Mouse (Mus musculus) midbrain, embryonic 16.5 days (tissue): ENCODE data around the gene Hes2. TPM values are rescaled to one million over a fixed set of nuclear protein-coding genes. Genes with fewer than 3 reads are reported as not detected.
A peak's percentile ranks its signal among the peaks of the same experiment; 100 is the strongest.

Experiments
- ATAC-seq: fragments of 200-750 bp; cut with Nextera tagmentation; 2 replicates; pipeline ENCODE4 v1.8.0; 2017; ENCODE audit warnings: moderate TSS enrichment
- H3K27ac ChIP-seq: fragments of 300-500 bp; sonication (generic); 2 replicates; pipeline ENCODE4 v1.5.1; 2014; ENCODE audit warnings: mild to moderate bottlenecking, low read length, mixed read lengths
- H3K27me3 ChIP-seq: fragments of 300-500 bp; sonication (generic); 2 replicates; pipeline ENCODE4 v1.6.1; 2014; ENCODE audit warnings: low read depth, low read length, mixed read lengths; ENCODE audit not compliant: control insufficient read depth, insufficient read depth
- H3K36me3 ChIP-seq: fragments of 300-500 bp; sonication (generic); 2 replicates; pipeline ENCODE4 v1.6.1; 2014; ENCODE audit warnings: mild to moderate bottlenecking, low read length, moderate library complexity, mixed read lengths; ENCODE audit not compliant: control insufficient read depth, insufficient read depth
- H3K4me1 ChIP-seq: fragments of 300-500 bp; sonication (generic); 2 replicates; pipeline ENCODE4 v1.6.1; 2014; ENCODE audit warnings: mild to moderate bottlenecking, low read length, mixed read lengths; ENCODE audit not compliant: control insufficient read depth, insufficient read depth
- H3K4me2 ChIP-seq: fragments of 300-500 bp; sonication (generic); 2 replicates; pipeline ENCODE4 v1.6.1; 2014; ENCODE audit warnings: mild to moderate bottlenecking, low read length, mixed read lengths
- H3K4me3 ChIP-seq: fragments of 300-500 bp; sonication (generic); 2 replicates; pipeline ENCODE4 v1.5.1; 2014; ENCODE audit warnings: low read depth, mild to moderate bottlenecking, low read length, moderate library complexity, mixed read lengths
- H3K9ac ChIP-seq: fragments of 300-500 bp; sonication (generic); 2 replicates; pipeline ENCODE4 v1.6.1; 2014; ENCODE audit warnings: low read depth, low read length, mixed read lengths
- H3K9me3 ChIP-seq: fragments of 300-500 bp; sonication (generic); replicated peaks from 2 replicates; pipeline ENCODE4 v1.6.1; 2014; ENCODE audit warnings: mild to moderate bottlenecking, low read length, mixed read lengths; ENCODE audit not compliant: control insufficient read depth, poor library complexity, severe bottlenecking
- WGBS: fragments of 180-500 bp; shearing (Covaris S2); extraction: QIAGEN DNeasy Blood & Tissue Kit; methylation state at CpG from one replicate; pipeline ENCODE4 v1.1.7; 2014; 5-methylcytosine and 5-hydroxymethylcytosine counted together
- polyA plus RNA-seq: library from polyadenylated mRNA; unstranded; fragments of >200 nt; fragmentation: Nextera tagmentation; extraction: Ambion mirVana; gene quantifications from 2 replicates; pipeline ENCODE4 v1.2.1, GENCODE M21; 2015

The Hes2 gene
- polyA plus RNA-seq, 1 experiment from 2014 or later, result not detected

GRCm38 (mm10) chr4:152194476-152195175 is 36.0 kb downstream of the Hes2 start:
- WGBS, result 94% methylated on average over 3 of the region's 3 CpGs

GRCm38 (mm10) chr4:152196276-152196675 is 37.6 kb downstream of the Hes2 start:
- no peaks in the 10 kb centered on the region for H3K27me3 ChIP-seq
- no peaks in the 10 kb centered on the region for H3K9me3 ChIP-seq
- H3K36me3 ChIP-seq, result no peaks in the 10 kb centered on the region
- no peak overlapping the region for H3K4me3 ChIP-seq
- WGBS, result 96% methylated on average over 8 of the region's 9 CpGs
- H3K9ac ChIP-seq, result no peak overlapping the region
- H3K27ac ChIP-seq, result no peak overlapping the region
- ATAC-seq, result no peak
- H3K4me2 ChIP-seq, result no peak overlapping the region
- peaks cover 4% of the 10 kb centered on the region; the same call in 1 of the 2 replicates for H3K4me1 ChIP-seq

More at GRCm38 (mm10) chr4:152194476-152195175, 36.0 kb downstream of the Hes2 start:
- Histone ChIP-seq H3K4me1 (peaks cover 11% of the 10 kb centered on the region; the same call in 1 of the 2 replicates), H3K9ac (no peak overlapping the region), H3K27me3 (no peaks in the 10 kb centered on the region), H3K36me3 (no peaks in the 10 kb centered on the region), H3K9me3 (no peaks in the 10 kb centered on the region), H3K27ac (no peak overlapping the region), H3K4me3 (no peak overlapping the region), H3K4me2 (no peak overlapping the region)
- ATAC-seq, result no peak

- ATAC-seq, result no peak
Observed at GRCm38 (mm10) chr4:152197545-152197944, 38.9 kb downstream of the Hes2 start.

GRCm38 (mm10) chr4:152199617-152200016 is 41.0 kb downstream of the Hes2 start:
- no peak overlapping the region for H3K9ac ChIP-seq
- ATAC-seq, result no peak
- no peak overlapping the region for H3K4me2 ChIP-seq
- H3K9me3 ChIP-seq, result no peaks in the 10 kb centered on the region
- no peaks in the 10 kb centered on the region for H3K36me3 ChIP-seq
- H3K4me3 ChIP-seq, result no peak overlapping the region
- H3K4me1 ChIP-seq, result peaks cover 9% of the 10 kb centered on the region; the same call in 1 of the 2 replicates
- no peaks in the 10 kb centered on the region for H3K27me3 ChIP-seq
- 82% methylated on average over 1 of the region's 1 CpGs for WGBS
- H3K27ac ChIP-seq, result no peak overlapping the region

More at GRCm38 (mm10) chr4:152197545-152197944, 38.9 kb downstream of the Hes2 start:
- Histone ChIP-seq H3K27ac (no peak overlapping the region), H3K9ac (no peak overlapping the region), H3K4me3 (no peak overlapping the region), H3K36me3 (no peaks in the 10 kb centered on the region), H3K27me3 (no peaks in the 10 kb centered on the region), H3K4me1 (peaks cover 7% of the 10 kb centered on the region; the same call in 1 of the 2 replicates), H3K9me3 (no peaks in the 10 kb centered on the region), H3K4me2 (no peak overlapping the region)
- WGBS, result 85% methylated on average over 5 of the region's 5 CpGs

- H3K27me3 ChIP-seq, result no peaks in the 10 kb centered on the region
- no peak overlapping the region for H3K9ac ChIP-seq
- H3K27ac ChIP-seq, result no peak overlapping the region
- WGBS, result 75% methylated on average over 6 of the region's 6 CpGs
- ATAC-seq, result no peak
- no peak overlapping the region for H3K4me2 ChIP-seq
- peaks cover 9% of the 10 kb centered on the region; the same call in 1 of the 2 replicates for H3K4me1 ChIP-seq
- H3K36me3 ChIP-seq, result no peaks in the 10 kb centered on the region
- no peaks in the 10 kb centered on the region for H3K9me3 ChIP-seq
- H3K4me3 ChIP-seq, result no peak overlapping the region
Observed at GRCm38 (mm10) chr4:152201492-152201891, 42.8 kb downstream of the Hes2 start.

GRCm38 (mm10) chr4:152202418-152202817 is 43.8 kb downstream of the Hes2 start:
- no peak overlapping the region for H3K4me2 ChIP-seq
- H3K27ac ChIP-seq, result peak overlapping the region; percentile 13; the same call in 1 of the 2 replicates
- 73% methylated on average over 1 of the region's 1 CpGs for WGBS
- no peaks in the 10 kb centered on the region for H3K36me3 ChIP-seq
- no peak for ATAC-seq
- no peak overlapping the region for H3K4me3 ChIP-seq
- peaks cover 9% of the 10 kb centered on the region; the same call in 1 of the 2 replicates for H3K4me1 ChIP-seq
- no peaks in the 10 kb centered on the region for H3K27me3 ChIP-seq
- no peak overlapping the region for H3K9ac ChIP-seq
- no peaks in the 10 kb centered on the region for H3K9me3 ChIP-seq

- Histone ChIP-seq H3K9ac (no peak overlapping the region), H3K4me2 (no peak overlapping the region), H3K9me3 (no peaks in the 10 kb centered on the region), H3K27me3 (no peaks in the 10 kb centered on the region), H3K4me1 (peaks cover 9% of the 10 kb centered on the region; the same call in 1 of the 2 replicates), H3K27ac (peak overlapping the region; percentile 13; the same call in 1 of the 2 replicates), H3K4me3 (no peak overlapping the region), H3K36me3 (no peaks in the 10 kb centered on the region)
- 94% methylated on average over 3 of the region's 3 CpGs for WGBS
- ATAC-seq, result peak; percentile 37
Observed at GRCm38 (mm10) chr4:152202905-152203304, 44.2 kb downstream of the Hes2 start.

GRCm38 (mm10) chr4:152204663-152205062 is 46.0 kb downstream of the Hes2 start:
- Histone ChIP-seq H3K4me2 (no peak overlapping the region), H3K27ac (no peak overlapping the region), H3K9ac (no peak overlapping the region), H3K4me1 (peaks cover 9% of the 10 kb centered on the region; the same call in 1 of the 2 replicates), H3K36me3 (no peaks in the 10 kb centered on the region), H3K27me3 (no peaks in the 10 kb centered on the region), H3K9me3 (no peaks in the 10 kb centered on the region), H3K4me3 (no peak overlapping the region)
- ATAC-seq, result no peak
- WGBS, result 91% methylated on average over 6 of the region's 6 CpGs

- Histone ChIP-seq H3K9ac (no peak overlapping the region), H3K4me3 (no peak overlapping the region), H3K27me3 (no peaks in the 10 kb centered on the region), H3K27ac (no peak overlapping the region), H3K4me2 (no peak overlapping the region), H3K36me3 (no peaks in the 10 kb centered on the region), H3K9me3 (no peaks in the 10 kb centered on the region), H3K4me1 (peaks cover 9% of the 10 kb centered on the region; the same call in 1 of the 2 replicates)
- no peak for ATAC-seq
- 64% methylated on average over 6 of the region's 6 CpGs for WGBS
Observed at GRCm38 (mm10) chr4:152206199-152206598, 47.5 kb downstream of the Hes2 start.
